Mouse (Mus musculus): ENCODE measurements around the gene Nadsyn1.

The Nadsyn1 gene

DNA sequence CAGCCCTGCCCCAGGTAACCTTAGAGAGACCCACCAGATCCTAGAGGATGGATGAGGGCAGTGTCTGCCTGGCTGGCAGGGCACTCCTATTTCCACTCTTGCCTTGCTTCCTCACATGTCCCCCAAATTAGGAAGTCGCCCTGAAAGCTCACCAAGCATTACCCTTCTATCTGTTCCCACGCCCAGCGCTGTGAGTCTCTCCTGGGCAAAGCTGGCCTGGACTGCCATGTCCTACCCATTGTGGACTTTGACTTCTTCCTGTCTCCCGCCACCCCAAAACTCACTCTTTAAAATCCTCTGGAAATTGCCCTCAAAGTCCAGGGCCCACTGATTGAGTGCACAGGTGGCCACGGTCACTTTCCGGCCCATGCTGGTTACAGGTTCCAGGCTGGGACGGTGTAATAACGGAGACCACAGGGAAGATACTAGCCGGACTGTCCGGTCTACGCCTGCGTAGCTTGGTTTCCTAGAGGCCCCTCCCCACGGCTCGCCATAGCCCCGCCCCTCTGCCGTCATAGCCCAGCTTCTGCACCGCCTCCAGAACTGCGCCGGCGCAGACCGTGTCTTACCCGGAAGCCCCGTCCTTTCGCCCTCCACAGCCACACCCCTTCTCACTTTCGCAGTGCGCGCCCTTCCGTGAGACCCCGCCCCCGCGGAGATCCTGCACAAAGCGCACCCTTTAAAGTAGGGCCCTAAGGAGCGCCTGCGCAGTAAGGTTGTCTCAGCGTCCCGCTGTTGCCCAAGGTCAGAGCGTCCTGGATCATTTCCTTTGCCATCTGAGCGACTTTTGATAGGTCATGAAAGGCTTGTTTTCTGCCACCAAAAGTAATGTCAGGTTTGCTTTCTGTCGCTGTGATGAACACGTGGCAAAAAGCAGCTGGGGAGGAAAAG is at the start of gene Nadsyn1, which contains the start of gene Dhcr7:
TSS of gene Nadsyn1 (minus strand) at position 475 of the 891 bp plus-strand sequence.
TSS of gene Dhcr7 (plus strand) at position 771 of the 891 bp plus-strand sequence.
- DNase-seq (ENCODE audit: low spot score) = peak; percentile 99

DNA sequence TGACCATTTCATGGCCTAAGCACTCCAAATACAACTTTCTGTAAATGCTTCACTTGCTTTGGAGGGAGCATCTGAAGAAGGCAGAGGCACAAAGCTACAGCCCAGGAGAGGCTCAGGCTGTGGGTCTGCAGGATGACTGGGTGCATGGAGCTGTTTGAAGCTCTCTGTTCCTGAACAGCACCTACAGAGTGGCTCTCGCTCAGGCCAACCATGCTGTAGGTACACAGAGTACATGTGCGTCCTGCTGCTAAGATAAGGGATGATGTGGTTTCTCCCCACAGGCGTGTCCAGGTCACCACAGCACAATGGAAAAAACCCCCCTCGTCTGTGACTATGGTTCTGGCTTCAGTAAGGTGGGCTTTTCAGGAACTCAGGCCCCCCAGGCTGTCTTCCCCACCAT is 46.2 kb upstream of the Nadsyn1 start:
- no peak for DNase-seq (ENCODE audit: low spot score)

DNA sequence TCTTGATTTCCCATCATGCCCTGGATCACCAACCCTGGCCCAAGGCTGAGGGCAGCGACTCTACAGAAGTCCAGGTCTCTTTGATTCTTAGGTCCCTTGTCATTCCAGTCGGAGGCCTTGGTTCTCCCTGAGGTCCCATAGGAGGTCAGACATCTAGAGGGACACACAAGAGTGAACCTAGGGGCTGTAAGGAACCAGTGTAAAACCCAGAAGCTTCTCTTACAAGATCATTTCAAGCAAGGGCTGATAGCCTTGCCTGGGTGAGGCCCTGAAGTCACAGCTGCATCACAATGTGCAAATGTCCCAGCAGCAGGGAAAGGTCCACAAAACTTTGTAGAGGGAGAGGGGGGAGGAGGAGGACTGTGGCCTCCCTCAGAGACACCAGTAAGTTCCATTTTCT is 43.9 kb upstream of the Nadsyn1 start, which contains the start of gene Gm498:
TSS of gene Gm498 (plus strand) at position 301 of the 400 bp plus-strand sequence.
- no peak for DNase-seq (ENCODE audit: low spot score)

DNA sequence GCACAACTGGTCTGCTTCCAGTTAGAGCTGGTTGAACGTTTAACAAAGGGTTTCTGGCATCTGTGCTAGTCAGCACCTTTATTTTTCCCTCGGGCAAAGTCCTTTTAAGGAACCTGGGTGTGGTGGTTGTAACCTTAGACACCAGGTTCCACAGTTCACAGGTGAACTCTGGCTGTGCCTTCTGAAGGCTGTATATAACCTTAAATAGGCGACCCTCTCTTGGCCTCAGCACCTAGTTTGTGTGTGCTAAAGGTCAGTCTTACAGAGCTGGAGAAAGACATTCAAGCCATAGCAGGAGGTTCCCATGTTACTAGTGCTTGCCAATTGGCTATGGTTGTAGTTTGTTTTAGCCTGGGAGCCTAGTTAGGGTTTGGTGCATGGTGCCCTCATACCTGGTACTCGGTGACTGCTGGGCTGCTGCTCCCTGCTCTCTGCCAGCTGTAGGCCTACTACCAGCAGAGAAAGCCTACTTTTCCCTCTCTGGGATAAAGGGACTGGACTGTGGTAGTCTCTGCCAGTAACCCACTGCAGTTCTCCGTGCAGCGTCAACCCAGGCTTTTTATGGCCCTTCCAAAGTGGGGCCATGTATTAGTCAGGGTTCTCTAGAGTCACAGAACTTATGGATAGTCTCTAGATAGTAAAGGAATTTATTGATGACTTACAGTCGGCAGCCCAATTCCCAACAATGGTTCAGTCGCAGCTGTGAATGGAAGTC is 26.3 kb upstream of the Nadsyn1 start:
- DNase-seq (ENCODE audit: low spot score) = no peak

DNA sequence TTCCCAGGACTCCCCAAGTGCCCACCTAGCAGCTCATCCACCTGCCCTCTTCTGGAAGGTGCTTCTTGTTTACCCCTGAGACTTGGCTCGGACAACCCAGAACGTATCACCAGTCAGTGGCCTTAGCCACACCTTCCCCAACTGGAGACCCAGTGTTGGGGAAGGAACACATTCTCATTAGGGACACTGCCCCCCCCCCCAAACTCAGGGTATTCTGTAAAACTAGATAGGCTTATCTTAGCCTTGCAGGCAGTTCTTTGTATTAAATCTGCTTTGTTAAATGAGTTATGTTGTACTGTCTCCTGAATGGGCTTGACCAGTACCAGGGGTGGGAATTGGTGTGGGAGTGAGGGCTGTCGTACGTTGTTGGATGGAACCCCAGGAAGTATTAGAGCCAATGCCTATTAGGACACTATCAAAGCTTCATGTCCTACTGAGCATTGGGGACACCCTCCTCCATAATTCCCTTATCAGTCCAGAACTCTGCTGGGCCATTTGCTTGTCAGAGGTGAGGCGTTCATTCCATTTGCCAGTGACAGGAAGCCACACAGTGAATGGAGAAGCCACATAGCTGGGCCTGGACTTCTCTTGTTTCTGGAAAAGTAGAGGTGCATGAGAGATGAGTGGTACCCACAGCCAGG is 25.6 kb upstream of the Nadsyn1 start:
- DNase-seq (ENCODE audit: low spot score) = no peak

DNA sequence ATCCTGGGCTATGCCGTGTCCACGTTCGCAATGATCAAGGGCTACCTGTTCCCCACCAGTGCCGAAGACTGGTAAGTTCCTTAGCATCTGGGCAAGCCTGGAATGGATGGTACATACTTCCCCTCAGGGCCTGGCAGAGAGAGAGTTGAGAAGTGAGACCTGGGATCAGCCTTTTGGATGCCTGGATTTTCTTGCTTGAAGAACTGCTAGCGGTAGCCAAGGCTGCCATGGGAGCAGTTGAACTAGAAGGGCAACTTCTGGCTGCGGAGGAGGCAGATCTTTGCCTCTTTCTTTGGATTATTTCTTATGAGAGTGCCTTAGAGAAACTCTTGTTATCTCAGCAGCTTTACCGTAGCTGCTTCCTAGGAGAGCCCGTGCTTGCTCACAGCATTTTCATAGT is 18.7 kb upstream of the Nadsyn1 start:
- no peak for DNase-seq (ENCODE audit: low spot score)

DNA sequence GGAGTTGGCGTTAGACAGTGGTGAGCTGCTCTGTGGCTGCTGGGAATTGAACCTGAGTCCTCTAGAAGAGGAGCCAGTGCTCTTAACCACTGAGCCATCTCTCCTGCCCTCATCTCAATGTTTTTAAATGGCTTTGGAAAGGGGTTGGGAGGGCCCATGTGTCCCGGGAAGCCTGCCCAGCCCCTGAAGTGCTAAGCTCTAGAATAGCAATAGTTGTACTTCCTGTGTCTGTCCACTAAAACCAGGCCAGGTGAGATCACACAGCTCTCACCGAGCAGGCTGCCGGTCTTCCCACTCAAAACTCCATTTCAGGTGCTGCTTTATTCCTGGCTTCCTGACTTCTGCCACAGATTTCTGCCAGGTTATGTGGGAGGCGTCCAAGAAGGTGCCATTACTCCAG is 17.5 kb upstream of the Nadsyn1 start:
- no peak for DNase-seq (ENCODE audit: low spot score)

DNA sequence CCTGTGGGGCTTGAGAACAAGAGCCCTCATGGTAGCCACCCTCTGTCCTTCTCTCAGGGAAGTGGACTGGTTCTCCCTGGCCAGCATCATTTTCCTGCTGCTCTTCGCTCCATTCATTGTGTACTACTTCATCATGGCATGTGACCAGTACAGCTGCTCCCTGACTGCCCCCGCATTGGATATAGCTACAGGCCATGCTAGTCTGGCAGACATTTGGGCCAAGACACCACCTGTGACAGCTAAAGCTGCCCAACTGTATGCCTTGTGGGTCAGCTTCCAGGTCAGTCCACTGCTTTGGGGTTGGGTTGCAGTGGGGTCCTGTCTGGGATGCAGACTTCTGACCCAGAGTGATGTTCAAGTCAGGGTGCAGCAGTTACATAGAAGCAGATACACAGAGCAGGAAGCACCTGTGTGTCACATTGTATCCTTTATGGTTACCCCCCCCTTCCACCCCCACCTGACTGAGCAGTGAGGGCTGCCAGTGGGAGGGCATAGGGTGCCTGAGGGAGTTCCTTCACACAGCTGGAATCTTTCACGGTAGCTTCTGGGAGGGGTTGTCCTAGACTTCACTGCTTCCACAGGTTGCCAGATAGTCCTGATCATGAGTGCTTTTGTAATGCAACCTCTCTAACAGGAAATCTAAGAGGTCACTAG is 15.2 kb upstream of the Nadsyn1 start:
- no peak for DNase-seq (ENCODE audit: low spot score)

DNA sequence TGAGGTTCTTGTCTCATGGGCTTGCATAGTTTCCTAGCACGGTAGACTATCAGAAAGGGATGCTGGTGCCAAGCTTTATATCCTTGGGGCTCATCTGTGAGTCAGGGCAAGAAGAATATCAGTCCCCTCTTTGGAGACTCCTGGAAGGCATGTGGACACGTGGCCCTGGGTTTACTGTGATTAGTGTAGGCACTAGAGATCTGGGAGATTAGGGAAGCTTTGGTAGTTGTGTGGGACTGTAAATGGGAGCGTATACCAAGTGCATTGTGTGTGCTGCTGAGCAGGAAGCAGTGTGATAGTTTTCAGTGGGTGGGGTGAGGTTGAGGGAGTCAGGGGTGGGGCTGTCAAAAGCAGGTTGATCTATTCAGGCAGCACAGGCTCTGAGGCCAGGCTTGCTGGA is 12.3 kb upstream of the Nadsyn1 start:
- no peak for DNase-seq (ENCODE audit: low spot score)

DNA sequence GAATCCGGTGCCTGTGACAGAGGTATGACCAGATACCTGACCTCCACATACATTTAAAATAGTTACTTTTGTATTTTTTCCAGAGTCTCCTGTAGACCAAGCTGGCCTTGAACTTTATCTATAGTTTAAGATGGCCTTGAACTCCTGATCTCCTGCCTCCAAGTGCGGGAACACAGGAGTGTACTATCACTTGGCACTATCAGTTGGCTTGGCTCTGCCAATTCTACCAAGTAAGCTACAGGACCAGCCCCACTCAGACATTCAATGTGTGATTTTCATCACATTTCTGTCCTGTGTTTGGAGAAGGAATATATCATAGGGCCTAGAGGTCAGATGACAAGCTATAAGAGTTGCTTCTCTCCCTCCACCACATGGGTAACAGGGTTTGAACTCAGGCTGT is 11.7 kb upstream of the Nadsyn1 start:
- no peak for DNase-seq (ENCODE audit: low spot score)

DNA sequence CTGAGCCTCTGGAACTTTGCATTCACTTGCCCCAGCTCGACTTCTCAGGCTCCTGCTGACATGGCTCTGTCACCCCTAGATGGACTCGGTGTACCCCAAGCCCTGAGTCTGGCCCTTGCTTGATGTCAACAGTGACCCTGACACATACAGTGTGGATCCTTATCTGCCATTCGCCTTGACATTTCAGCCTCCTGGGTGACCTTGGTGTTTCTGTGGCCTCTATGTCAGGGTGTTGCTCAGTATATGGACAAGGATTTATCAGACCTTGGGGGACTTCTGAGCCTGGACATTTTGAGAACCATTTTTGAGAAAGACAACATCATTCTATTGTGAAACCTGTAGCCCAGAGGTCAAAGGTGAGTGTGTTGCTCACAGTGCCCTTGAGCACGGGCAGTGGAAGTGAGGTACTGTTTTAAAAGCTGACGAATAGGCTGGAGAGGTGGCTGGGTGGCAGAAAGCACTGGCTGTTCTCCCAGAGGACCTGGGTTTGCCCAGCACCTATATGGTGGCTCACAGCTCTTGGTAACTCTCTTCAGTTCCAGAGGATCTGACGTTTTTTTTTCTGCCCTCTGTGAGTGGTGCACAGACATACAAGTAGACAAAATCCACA is 11.0 kb upstream of the Nadsyn1 start:
- no peak for DNase-seq (ENCODE audit: low spot score)

DNA sequence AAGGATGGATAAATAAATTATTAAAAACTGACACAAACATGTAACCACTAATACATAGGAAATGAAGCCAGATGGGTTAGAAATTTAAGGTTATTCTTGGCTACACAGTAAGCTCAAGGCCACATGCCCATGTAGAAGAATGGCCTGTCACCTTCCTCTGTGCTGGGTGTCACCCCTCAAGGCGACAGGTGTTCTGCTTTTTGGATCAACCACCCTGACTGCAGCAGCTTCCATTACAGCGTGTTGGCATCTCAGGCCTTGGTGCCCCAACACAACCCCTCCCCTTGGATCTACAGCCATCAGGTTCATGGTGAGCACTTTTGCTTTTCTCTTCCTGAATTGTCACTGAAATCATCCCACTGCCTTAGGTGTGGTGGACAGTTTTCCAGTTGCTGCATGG is 10.0 kb upstream of the Nadsyn1 start:
- no peak for DNase-seq (ENCODE audit: low spot score)

DNA sequence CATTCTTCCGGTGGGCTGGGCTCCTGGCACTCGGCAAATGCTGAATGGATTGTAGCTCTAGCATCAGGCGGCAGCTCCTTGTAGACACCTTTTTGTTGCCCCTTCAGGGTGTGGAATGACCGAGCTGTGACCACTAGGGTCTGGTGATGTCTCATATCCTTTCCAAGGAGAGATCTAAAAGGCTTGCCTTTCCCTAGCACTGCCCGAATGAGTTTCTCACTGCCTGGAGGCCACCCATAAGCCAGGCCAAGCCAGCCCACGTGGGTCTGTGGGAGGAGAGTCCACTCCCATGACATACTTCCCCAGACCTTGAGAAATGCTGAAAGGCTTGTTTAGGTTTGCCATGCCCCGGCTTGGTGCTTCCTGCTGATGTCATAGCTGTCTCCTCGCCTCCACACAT is 9.5 kb upstream of the Nadsyn1 start:
- no peak for DNase-seq (ENCODE audit: low spot score)

DNA sequence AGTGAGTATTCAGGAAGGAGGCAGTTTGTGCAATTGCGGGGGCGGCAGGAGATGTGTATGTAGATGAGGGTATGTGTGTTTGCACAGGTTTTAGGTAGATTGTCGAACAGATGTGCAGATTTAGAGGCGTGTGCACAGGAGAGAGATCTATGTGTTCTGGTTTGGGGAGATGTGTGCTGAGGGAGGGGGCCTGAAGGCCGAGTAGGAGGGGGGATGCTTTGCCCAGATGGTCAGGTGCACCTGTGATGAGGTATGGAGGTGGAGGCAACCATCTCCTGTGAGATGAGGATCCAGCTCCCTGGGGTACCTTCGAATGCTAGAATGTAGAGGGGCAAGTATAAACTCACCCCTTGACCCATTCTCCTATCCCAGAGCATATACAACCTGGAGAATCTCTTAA is 7.8 kb upstream of the Nadsyn1 start:
- no peak for DNase-seq (ENCODE audit: low spot score)

DNA sequence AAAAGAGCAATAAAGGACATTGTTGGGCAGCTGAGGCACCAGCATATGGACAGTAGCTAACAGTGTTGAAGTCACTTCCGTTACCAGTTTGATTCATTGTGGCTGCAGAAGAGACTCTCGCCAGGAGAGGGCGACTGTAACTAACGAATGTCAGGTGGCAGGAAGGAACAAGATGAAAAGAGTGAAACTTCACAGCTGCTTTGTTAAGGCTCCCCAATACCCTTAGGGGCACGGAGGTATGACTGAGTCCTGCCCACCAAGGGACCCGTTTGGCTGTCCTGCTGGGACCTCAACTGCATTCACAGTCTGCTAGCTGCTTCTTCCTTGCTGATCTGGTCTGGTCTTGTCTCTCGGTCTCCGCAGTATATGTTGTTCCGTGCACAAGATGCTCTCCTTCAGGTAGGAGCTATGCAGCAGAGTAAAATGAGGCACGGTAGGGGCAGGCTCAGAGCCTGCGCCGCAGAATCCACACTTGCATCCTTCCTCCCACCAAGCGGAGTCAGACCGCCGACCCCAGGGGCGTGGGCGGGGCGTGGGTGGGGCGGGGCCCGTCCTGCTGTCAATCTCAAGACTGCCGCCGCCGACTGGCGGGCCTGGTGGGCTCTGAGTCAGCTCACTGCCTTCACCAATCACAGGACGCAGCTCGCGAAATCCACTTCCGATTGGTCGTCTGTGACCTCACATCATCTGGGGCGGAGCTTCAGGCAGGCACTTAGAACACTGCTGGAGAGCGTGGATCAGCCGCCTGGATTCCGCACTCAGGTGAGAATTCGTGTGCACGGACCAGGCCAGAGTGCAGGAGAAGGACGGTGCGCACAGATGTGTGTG is 7.1 kb upstream of the Nadsyn1 start:
- peak; percentile 98 for DNase-seq (ENCODE audit: low spot score)

DNA sequence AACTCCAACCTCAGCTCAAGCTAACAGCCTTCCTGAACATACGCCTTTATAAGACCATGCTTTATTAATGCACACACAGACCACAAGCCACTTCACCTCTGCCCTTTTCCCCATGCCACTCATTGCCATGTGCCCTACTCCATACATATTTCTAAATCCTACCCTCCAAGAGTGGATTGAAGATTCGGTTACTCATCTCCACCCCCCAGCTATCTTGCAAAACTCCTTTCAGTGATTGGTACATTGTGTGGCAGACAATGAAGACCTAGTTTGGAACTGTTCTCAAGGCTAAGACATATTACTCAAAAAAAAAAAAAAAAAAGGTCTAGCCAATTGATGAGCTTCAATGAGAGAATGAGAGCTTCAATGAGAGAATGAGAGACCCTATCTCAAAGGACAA is 4.3 kb upstream of the Nadsyn1 start:
- DNase-seq (ENCODE audit: low spot score) = no peak

DNA sequence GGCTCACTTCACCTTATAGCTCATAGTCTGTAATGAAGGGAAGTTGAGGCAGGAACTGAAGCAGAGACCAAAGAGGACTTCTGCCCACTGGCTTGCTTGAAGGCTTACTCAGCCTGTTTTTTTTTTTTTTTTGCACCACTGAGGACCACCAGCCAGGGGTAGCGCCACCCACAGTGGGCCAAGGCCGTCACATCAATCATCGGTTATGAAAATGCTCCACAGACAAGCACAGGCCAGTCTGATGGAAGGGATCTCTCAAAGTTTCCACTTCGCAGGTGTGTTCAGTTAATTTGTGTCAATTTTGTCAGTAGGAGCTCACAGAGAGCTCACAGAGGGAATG is 587 bp upstream of the Nadsyn1 start:
- peak; percentile 11 for DNase-seq (ENCODE audit: low spot score)

DNA sequence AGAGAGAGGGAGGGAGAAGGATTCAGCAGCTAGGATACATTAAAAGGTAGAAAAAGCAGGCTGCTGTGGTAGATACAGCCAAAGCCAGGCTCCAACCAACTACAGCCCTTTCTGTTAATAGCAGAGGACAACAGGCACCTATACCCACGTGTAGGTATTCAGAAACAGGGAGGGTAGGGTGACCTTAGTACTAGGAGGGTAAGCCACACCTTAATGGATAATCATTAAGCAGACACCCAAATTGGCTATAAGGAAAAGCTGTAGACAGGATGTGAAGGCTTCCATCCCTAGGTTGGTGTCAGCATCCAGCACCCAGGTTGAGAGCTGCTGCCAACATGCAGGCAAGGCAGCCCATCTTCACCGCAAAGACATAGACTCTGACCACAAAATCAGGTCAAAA is 1.4 kb downstream of the Nadsyn1 start:
- no peak for DNase-seq (ENCODE audit: low spot score)

DNA sequence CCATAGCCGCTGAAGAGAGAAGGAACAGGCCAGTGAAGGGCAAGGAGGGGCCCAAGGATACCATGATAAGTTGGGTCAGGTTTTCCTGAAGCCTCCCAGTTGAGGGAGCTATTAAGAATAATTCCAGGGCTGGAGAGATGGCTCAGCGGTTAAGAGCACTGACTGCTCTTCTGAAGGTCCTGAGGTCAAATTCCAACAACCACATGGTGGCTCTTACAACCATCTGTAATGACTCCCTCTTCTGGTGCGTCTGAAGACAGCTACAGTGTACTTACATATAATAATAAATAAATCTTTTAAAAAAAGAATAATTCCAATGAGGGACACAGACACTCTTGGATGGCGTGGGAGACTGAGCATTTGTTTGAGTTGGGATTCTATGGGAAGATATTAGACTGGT is 3.4 kb downstream of the Nadsyn1 start:
- DNase-seq (ENCODE audit: low spot score) = no peak

DNA sequence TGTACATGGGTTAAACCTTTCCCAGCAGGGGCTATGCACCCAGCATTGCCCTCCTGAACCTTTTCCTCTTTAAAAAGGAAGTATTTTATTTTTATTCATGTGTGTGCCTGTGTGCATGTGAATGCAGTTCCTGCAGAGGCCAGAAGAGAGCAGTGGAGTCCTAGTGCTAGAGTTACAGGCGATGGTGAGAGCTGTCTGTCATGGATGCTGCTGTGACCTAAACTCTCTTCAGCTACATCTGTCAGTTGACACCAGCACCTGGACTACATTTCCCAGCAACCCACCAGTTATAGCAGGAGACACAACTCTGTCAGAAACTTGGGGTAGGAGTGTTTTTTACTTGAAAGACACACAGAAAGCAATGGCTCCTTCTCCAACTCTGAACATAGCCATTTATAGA is 13.7 kb downstream of the Nadsyn1 start:
- peak; percentile 21 for DNase-seq (ENCODE audit: low spot score)

DNA sequence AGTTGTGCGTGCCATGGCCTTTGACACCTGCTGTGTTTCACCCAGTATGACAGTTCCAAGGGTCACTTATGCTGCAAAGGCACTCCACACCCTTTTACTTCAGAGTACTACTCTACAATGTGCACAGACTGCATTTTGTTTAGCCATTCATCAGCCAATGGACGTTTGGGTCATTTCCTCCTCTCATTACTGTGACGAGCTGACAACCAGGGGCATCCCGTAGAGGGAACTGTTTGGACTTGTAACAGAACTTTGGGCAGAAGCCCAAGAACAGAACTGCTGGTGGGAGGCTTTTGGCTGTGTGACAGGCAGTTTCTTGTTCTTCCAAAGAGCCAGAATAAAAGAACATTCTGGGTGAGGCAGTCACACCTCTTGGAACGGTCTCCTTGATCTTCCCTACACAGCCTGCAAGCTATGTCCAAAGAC is 17.4 kb downstream of the Nadsyn1 start:
- DNase-seq (ENCODE audit: low spot score) = no peak
